In the genomic region with DNA sequence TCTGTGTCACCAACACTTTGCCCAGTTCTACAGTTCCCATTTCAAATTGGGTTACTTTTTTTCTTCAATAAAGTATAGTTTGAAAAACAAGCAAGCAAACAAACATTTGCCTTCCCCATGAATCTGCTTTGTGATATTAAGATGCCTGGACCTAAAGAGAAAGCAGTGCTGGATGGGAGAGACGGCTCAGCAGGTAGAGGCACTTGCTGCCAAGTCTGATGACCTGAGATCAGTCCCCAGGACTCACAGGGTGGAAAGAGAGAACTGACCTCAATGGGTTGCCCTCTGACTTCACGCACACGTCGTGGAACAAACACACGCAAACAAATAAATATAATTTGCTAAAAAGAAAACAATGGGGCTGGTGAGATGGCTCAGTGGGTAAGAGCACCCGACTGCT, we compare ENCODE assay signal across 20 mouse cellular contexts. TPM values are rescaled to one million over a fixed set of nuclear protein-coding genes. Genes with fewer than 3 reads are reported as not detected.
"Had no signal": no experiment of that assay in that cellular context is flagged by ENCODE, and none has a peak within 500 bp of the region (broad histone marks: within the 10 kb centered on the region; RNA-seq: fewer than 3 reads in every experiment).

No protein-coding gene starts in this region.

- H3K27me3 ChIP-seq: kidney, embryonic 15.5 days; limb, embryonic 12.5 days; limb, embryonic 15.5 days; midbrain, embryonic 12.5 days; midbrain, embryonic 15.5 days; neural tube, embryonic 12.5 days; neural tube, embryonic 15.5 days; stomach, embryonic 15.5 days had no signal

- DNase-seq: kidney, postnatal 10 days; kidney, postnatal 36 days; left cerebral cortex, postnatal 4 days; liver, postnatal 0 days; lung, embryonic 14.5 days; right cerebral cortex, adult 18-20 months; right cerebral cortex, postnatal 14 days; thymus, postnatal 25 days had no signal

- H3K27ac ChIP-seq: kidney, embryonic 15.5 days; limb, embryonic 12.5 days; limb, embryonic 15.5 days; liver, embryonic 14.5 days; macrophage; midbrain, embryonic 12.5 days; neural tube, embryonic 12.5 days; neural tube, embryonic 15.5 days; stomach, embryonic 15.5 days had no signal

- H3K4me1 ChIP-seq: limb, embryonic 12.5 days; limb, embryonic 15.5 days; midbrain, embryonic 12.5 days; midbrain, embryonic 15.5 days; neural tube, embryonic 12.5 days; neural tube, embryonic 15.5 days; stomach, embryonic 15.5 days had no signal

- H3K36me3 ChIP-seq: kidney, embryonic 15.5 days; limb, embryonic 12.5 days; limb, embryonic 15.5 days; midbrain, embryonic 12.5 days; midbrain, embryonic 15.5 days; neural tube, embryonic 12.5 days; neural tube, embryonic 15.5 days; stomach, embryonic 15.5 days had no signal

- H3K9me3 ChIP-seq: kidney, embryonic 15.5 days; limb, embryonic 12.5 days; limb, embryonic 15.5 days; midbrain, embryonic 12.5 days; midbrain, embryonic 15.5 days; neural tube, embryonic 12.5 days; neural tube, embryonic 15.5 days; stomach, embryonic 15.5 days had no signal

- ATAC-seq: liver, postnatal 0 days had no signal

- H3K9ac ChIP-seq: kidney, embryonic 15.5 days; limb, embryonic 12.5 days; limb, embryonic 15.5 days; liver, embryonic 14.5 days; liver, postnatal 0 days; lung, embryonic 14.5 days; midbrain, embryonic 12.5 days; midbrain, embryonic 15.5 days; neural tube, embryonic 12.5 days; neural tube, embryonic 15.5 days; stomach, embryonic 15.5 days had no signal

- H3K4me3 ChIP-seq: kidney, embryonic 15.5 days; limb, embryonic 12.5 days; limb, embryonic 15.5 days; midbrain, embryonic 12.5 days; midbrain, embryonic 15.5 days; neural tube, embryonic 12.5 days; neural tube, embryonic 15.5 days; stomach, embryonic 15.5 days had no signal

- H3K4me2 ChIP-seq: kidney, embryonic 15.5 days; limb, embryonic 12.5 days; limb, embryonic 15.5 days; liver, embryonic 11.5 days; lung, embryonic 14.5 days; midbrain, embryonic 12.5 days; midbrain, embryonic 15.5 days; neural tube, embryonic 12.5 days; neural tube, embryonic 15.5 days; stomach, embryonic 15.5 days had no signal

RNA-seq across cellular contexts. Expression of a gene that starts 28.0 kb away (rescaled TPM):
- total RNA-seq: left cerebral cortex, postnatal 4 days had no signal
- polyA plus RNA-seq: limb, embryonic 12.5 days; limb, embryonic 15.5 days; liver, embryonic 11.5 days; liver, embryonic 14.5 days; lung, postnatal 0 days; midbrain, embryonic 12.5 days; neural tube, embryonic 12.5 days; neural tube, embryonic 15.5 days had no signal
